Mouse (Mus musculus) heart, embryonic 16.5 days (tissue): ENCODE results near the gene Olfr382. TPM values are rescaled to one million over a fixed set of nuclear protein-coding genes. Genes with fewer than 3 reads are reported as not detected.
"Not testable (repeated sequence)": the region's sequence is repeated elsewhere in the genome, so short reads cannot be mapped to it uniquely, and the experiment has no call there.

Experiments used
- ATAC-seq: fragments of 200-750 bp; cut with Nextera tagmentation; replicated peaks from 2 replicates; pipeline ENCODE4 v1.8.0; 2017; ENCODE audit warnings: moderate number of reproducible peaks; ENCODE audit not compliant: insufficient read depth, low FRiP score; ENCODE audit errors: extremely low read depth
- H3K27ac ChIP-seq: fragments of 300-500 bp; sonication (generic); 2 replicates; pipeline ENCODE4 v1.5.1; 2014; ENCODE audit warnings: mild to moderate bottlenecking, low read length, control low read depth, moderate library complexity
- H3K27me3 ChIP-seq: fragments of 300-500 bp; sonication (generic); 2 replicates; pipeline ENCODE4 v1.6.1; 2014; ENCODE audit warnings: low read length, mixed read lengths; ENCODE audit not compliant: control insufficient read depth, insufficient read depth
- H3K36me3 ChIP-seq: fragments of 300-500 bp; sonication (generic); 2 replicates; pipeline ENCODE4 v1.6.1; 2014; ENCODE audit not compliant: control insufficient read depth, insufficient read depth
- H3K4me1 ChIP-seq: fragments of 300-500 bp; sonication (generic); 2 replicates; pipeline ENCODE4 v1.6.1; 2014; ENCODE audit warnings: low read length, mixed read lengths; ENCODE audit not compliant: control insufficient read depth, insufficient read depth
- H3K4me2 ChIP-seq: fragments of 300-500 bp; sonication (generic); 2 replicates; pipeline ENCODE4 v1.6.1; 2014; ENCODE audit warnings: low read depth, mild to moderate bottlenecking, control low read depth, low read length
- H3K4me3 ChIP-seq: fragments of 300-500 bp; sonication (generic); 2 replicates; pipeline ENCODE4 v1.5.1; 2014; ENCODE audit warnings: mild to moderate bottlenecking, control low read depth, low read length
- H3K9ac ChIP-seq: fragments of 300-500 bp; sonication (generic); 2 replicates; pipeline ENCODE4 v1.6.1; 2014; ENCODE audit warnings: low read length, control low read depth
- H3K9me3 ChIP-seq: fragments of 300-500 bp; sonication (generic); replicated peaks from 2 replicates; pipeline ENCODE4 v1.6.1; 2016; ENCODE audit warnings: low read length; ENCODE audit not compliant: control insufficient read depth
- WGBS: fragments of 180-500 bp; shearing (Covaris S2); extraction: QIAGEN DNeasy Blood & Tissue Kit; methylation state at CpG from one replicate; pipeline ENCODE4 v1.1.7; 2014; 5-methylcytosine and 5-hydroxymethylcytosine counted together
- polyA plus RNA-seq: library from polyadenylated mRNA; unstranded; fragments of >200 nt; fragmentation: Nextera tagmentation; extraction: Ambion mirVana; gene quantifications from 2 replicates; pipeline ENCODE4 v1.2.1, GENCODE M21; 2015

Gene Olfr382
- polyA plus RNA-seq: not detected in 2 replicates

DNA sequence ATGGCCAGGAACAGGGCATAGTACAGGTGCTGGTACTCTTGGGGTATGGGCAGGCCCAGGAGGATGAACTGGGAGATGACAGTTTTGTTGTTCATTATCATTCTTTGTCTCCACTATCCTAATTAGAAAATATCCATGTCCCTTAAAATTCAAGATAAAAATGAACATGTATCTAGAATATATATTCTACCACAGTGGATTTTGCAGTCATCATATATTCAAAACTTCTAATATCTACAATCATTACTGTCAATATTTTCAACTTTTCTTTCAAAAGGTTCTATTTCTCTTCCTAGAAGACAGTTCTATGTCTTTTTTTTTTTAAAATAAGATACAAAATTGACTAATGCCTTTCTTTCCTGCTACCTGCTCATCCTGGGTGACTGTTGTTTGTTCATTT lies at the start of gene Olfr382:
Gene Olfr382 (minus strand): TSS at position 101 of the 400 bp plus-strand sequence.
- no peak within 1 kb of the TSS for H3K4me2 ChIP-seq
- H3K27me3 ChIP-seq: no peaks in the 10 kb centered on the region
- no peaks in the 10 kb centered on the region; the same call in 1 of the 2 replicates for H3K9me3 ChIP-seq
- no peak within 1 kb of the TSS for H3K4me3 ChIP-seq
- no peak for ATAC-seq
- no peaks in the 10 kb centered on the region for H3K36me3 ChIP-seq
- H3K27ac ChIP-seq: no peak within 1 kb of the TSS
- H3K9ac ChIP-seq: no peak within 1 kb of the TSS
- H3K4me1 ChIP-seq: no peaks in the 10 kb centered on the region

- H3K4me1 ChIP-seq, H3K4me2 ChIP-seq, H3K9ac ChIP-seq, H3K27me3 ChIP-seq, H3K9me3 ChIP-seq, H3K36me3 ChIP-seq, H3K4me3 ChIP-seq, ATAC-seq, H3K27ac ChIP-seq: not testable (repeated sequence)
- 79% methylated on average over 1 of the region's 1 CpGs for WGBS
Measured at GRCm38 (mm10) chr11:73528971-73529370, 12.0 kb upstream of the Olfr382 start.

DNA sequence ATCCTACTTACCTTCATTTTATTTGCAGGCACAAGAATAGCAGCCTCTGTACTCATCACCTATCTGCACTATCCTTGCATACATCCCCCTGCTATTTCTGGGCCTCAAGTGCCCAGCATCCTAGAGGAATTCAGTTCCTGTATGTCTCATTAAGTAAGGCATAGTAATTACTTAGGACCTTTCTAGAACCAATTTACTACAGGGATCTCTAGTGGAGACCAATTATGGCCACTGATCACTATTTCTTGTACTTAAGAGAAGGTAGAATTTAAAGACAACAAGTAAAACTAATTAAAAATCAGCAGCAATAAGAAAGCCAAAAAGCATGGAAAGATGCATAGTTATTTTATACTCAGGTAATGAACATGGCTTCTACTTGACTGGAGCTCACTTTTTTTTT lies 25.5 kb downstream of the Olfr382 start, which contains the start of gene Olfr381:
Gene Olfr381 (minus strand): TSS at position 101 of the 400 bp plus-strand sequence.
- ATAC-seq: no peak
- no peaks in the 10 kb centered on the region for H3K4me1 ChIP-seq

More for the DNA sequence above, 25.5 kb downstream of the Olfr382 start, which contains the start of gene Olfr381:
- no peaks in the 10 kb centered on the region for H3K27me3 ChIP-seq
- no peaks in the 10 kb centered on the region for H3K36me3 ChIP-seq
- H3K4me3 ChIP-seq: no peak within 1 kb of the TSS
- H3K9ac ChIP-seq: no peak within 1 kb of the TSS
- no peaks in the 10 kb centered on the region for H3K9me3 ChIP-seq
- no peak within 1 kb of the TSS for H3K4me2 ChIP-seq
- no peak within 1 kb of the TSS for H3K27ac ChIP-seq

Other genes starting within 250 kb of the Olfr382 start
- gene Trpv3, start 249.8 kb downstream of the Olfr382 start, polyA plus RNA-seq: 0.08 and 0.09 TPM in 2 replicates
- gene Aspa, start 187.6 kb downstream of the Olfr382 start, polyA plus RNA-seq: 0.25 and 0.41 TPM in 2 replicates
- gene Gm49340, start 187.5 kb downstream of the Olfr382 start, polyA plus RNA-seq: not detected in 2 replicates
- gene Spata22, start 187.5 kb downstream of the Olfr382 start, polyA plus RNA-seq: not detected in 2 replicates
- gene Olfr20, start 166.4 kb downstream of the Olfr382 start, polyA plus RNA-seq: not detected in 2 replicates
- not detected in 2 replicates for gene Olfr376, start 146.0 kb downstream of the Olfr382 start, polyA plus RNA-seq
- gene Olfr1, start 117.6 kb downstream of the Olfr382 start, polyA plus RNA-seq: not detected in 2 replicates
- gene Olfr378, start 88.7 kb downstream of the Olfr382 start, polyA plus RNA-seq: not detected in 2 replicates
- not detected in 2 replicates for gene Olfr380, start 59.7 kb downstream of the Olfr382 start, polyA plus RNA-seq
- gene Olfr381, start 25.6 kb downstream of the Olfr382 start, polyA plus RNA-seq: not detected in 2 replicates
- gene Olfr385, start 75.8 kb upstream of the Olfr382 start, polyA plus RNA-seq: not detected in 2 replicates
- not detected in 2 replicates for gene Olfr384, start 81.4 kb upstream of the Olfr382 start, polyA plus RNA-seq
- not detected in 2 replicates for gene Zfp735, start 171.6 kb upstream of the Olfr382 start, polyA plus RNA-seq